Mouse (Mus musculus): ENCODE data around the gene Gm10306. TPM values are rescaled to one million over a fixed set of nuclear protein-coding genes. Genes with fewer than 3 reads are reported as not detected.

Gene Gm10306
- polyA plus RNA-seq, 1 experiment from 2014 or later: 0.70 TPM

GRCm38 (mm10) chr4:94561954-94562648 lies 5.8 kb downstream of the Gm10306 start:
- Histone ChIP-seq H3K36me3 (replicated peaks) (no peaks in the 10 kb centered on the region), H3K9me3 (no peaks in the 10 kb centered on the region), H3K9ac (no peak overlapping the region), H3K4me2 (no peak overlapping the region), H3K4me3 (no peak overlapping the region), H3K27ac (no peak overlapping the region), H3K4me1 (peaks cover 4% of the 10 kb centered on the region; the same call in 1 of the 2 replicates), H3K27me3 (replicated peaks) (no peaks in the 10 kb centered on the region)
- whole genome bisulfite sequencing: 81% methylated on average over 7 of the region's 7 CpGs
- ATAC-seq (replicated peaks): no peak

DNA sequence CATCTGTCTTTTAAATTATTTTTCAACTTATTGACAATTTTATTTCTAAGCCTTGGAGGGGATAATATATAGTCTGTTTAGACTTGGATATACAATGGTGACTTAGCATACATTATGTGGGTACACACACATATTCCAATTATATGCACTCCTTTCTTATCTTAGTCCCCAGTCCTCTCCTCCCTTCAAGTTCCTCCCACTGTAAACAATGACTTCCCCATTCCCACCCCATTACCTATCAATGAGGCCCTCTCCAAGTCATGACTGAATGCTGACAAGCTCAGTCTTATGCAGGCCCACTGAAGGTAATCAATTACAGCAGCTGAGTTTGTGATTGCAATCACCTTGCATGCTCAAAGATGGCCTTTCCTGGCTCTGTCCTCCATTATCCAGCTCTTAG lies 8.0 kb downstream of the Gm10306 start:
- ATAC-seq (replicated peaks): 0 out of 2 replicates have a peak, but pooled peaks have one; percentile 33
- no peak overlapping the region for H3K4me3 ChIP-seq
- H3K36me3 ChIP-seq (replicated peaks): peaks cover 5% of the 10 kb centered on the region; the same call in 1 of the 2 replicates
- H3K27ac ChIP-seq: no peak overlapping the region
- no peak overlapping the region for H3K9ac ChIP-seq
- no peaks in the 10 kb centered on the region for H3K27me3 ChIP-seq (replicated peaks)
- no peaks in the 10 kb centered on the region for H3K4me1 ChIP-seq
- H3K9me3 ChIP-seq: no peaks in the 10 kb centered on the region
- H3K4me2 ChIP-seq: no peak overlapping the region

DNA sequence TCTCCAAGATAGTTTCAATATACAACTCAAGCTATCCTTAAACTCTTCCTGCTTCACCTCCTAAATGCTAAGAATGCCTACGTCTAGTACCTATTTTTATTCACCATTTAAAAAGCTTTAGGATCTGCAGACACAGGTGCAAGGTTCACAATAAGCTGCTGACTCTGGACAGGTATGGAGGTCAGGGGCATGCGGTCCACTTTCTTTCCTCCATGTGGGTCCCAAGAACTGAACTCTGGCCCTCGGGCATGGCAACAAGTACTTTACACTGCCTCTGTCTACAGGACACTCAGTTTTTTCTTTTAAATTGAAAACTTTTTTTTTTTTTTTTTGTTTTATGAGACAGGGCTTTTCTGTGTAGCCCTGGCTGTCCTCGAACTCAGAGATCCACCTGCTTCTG lies 16.3 kb downstream of the Gm10306 start:
- peaks cover 24% of the 10 kb centered on the region; the same call in 1 of the 2 replicates for H3K36me3 ChIP-seq (replicated peaks)
- WGBS: 96% methylated on average over 4 of the region's 4 CpGs
- H3K4me1 ChIP-seq: no peaks in the 10 kb centered on the region
- no peak overlapping the region for H3K9ac ChIP-seq
- no peak overlapping the region for H3K27ac ChIP-seq
- no peak overlapping the region for H3K4me3 ChIP-seq
- no peak for ATAC-seq (replicated peaks)
- no peak overlapping the region for H3K4me2 ChIP-seq
- no peaks in the 10 kb centered on the region for H3K9me3 ChIP-seq
- no peaks in the 10 kb centered on the region for H3K27me3 ChIP-seq (replicated peaks)

DNA sequence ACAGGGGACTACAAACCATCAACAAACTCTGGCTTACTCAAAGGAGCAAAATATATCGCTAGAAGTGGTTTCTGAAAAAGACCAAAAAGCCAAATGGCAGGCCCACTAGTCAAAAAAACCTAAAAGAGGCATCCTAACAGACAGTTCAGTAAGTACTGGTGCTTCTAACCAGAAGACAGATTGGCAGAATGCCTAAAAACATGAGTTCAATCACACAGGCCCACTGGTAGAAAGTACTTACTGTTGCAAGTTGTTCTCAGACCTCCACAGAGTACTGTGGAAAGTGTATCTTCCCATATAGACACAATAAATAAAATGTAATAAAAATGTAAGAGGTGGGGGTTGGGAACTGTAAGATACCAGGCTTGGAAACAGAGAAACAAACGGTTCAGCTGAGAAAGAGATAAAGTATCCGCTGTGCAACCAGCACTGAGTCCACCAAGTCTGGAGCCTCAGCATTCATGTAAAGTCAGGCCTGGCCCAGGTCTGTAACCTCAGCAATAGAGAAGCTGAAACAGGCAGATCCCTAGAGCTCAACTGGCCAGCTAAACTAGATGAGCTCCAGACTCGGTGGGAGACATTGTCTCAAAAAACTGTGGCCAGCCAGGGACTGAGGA lies 35.5 kb downstream of the Gm10306 start:
- ATAC-seq (replicated peaks): no peak
- Histone ChIP-seq H3K27ac (no peak overlapping the region), H3K9ac (no peak overlapping the region), H3K4me2 (no peak overlapping the region), H3K4me1 (no peaks in the 10 kb centered on the region), H3K4me3 (no peak overlapping the region), H3K36me3 (replicated peaks) (no peaks in the 10 kb centered on the region), H3K27me3 (replicated peaks) (no peaks in the 10 kb centered on the region), H3K9me3 (no peaks in the 10 kb centered on the region)
- WGBS: 82% methylated on average over 4 of the region's 4 CpGs

GRCm38 (mm10) chr4:94592709-94593108 lies 36.4 kb downstream of the Gm10306 start:
- ATAC-seq (replicated peaks): no peak
- Histone ChIP-seq H3K4me1 (no peaks in the 10 kb centered on the region), H3K4me3 (no peak overlapping the region), H3K4me2 (no peak overlapping the region), H3K9ac (no peak overlapping the region), H3K36me3 (replicated peaks) (no peaks in the 10 kb centered on the region), H3K9me3 (no peaks in the 10 kb centered on the region), H3K27ac (no peak overlapping the region), H3K27me3 (replicated peaks) (no peaks in the 10 kb centered on the region)

- 89% methylated on average over 4 of the region's 4 CpGs for WGBS
- Histone ChIP-seq H3K27ac (no peak overlapping the region), H3K9ac (no peak overlapping the region), H3K9me3 (no peaks in the 10 kb centered on the region), H3K4me1 (peaks cover 27% of the 10 kb centered on the region), H3K27me3 (replicated peaks) (no peaks in the 10 kb centered on the region), H3K4me3 (0 out of 2 replicates have a peak overlapping the region, but pooled peaks have one; percentile 95), H3K36me3 (replicated peaks) (no peaks in the 10 kb centered on the region), H3K4me2 (peak overlapping the region; percentile 61)
- no peak for ATAC-seq (replicated peaks)
Measured at GRCm38 (mm10) chr4:94601395-94601794, 45.0 kb downstream of the Gm10306 start.

DNA sequence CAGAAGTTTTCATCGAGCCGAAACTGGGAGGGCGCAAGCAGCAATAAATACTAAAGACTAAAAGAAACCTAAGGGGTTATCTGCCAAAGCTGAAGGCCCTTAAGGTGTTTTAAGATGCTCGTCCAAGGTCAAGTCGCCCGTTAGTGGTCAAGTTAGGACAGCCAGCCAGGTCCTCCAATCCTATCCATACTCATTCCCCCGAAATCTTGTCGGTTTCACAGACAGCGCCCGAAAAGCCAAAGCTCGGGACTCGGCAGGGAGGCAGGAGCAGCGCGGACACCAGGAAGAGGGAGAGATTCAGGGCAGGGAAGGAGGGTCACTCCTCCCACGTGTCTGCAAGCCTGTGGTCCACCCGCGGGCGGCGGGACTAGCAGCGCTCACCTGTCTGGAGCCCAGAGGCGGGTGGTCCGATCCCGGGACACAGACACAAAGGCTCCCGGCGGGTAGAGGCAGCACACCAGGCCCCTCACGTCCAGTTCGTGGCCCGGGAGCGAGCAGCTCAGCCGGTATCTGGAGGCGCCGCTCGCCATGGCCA lies 46.2 kb downstream of the Gm10306 start:
- under 1% methylated on average over 33 of the region's 33 CpGs for WGBS
- Histone ChIP-seq H3K4me3 (peak overlapping the region; percentile 95), H3K9ac (peak overlapping the region; percentile 94), H3K4me1 (peaks cover 27% of the 10 kb centered on the region), H3K9me3 (no peaks in the 10 kb centered on the region), H3K27ac (peak overlapping the region; percentile 97), H3K27me3 (replicated peaks) (no peaks in the 10 kb centered on the region), H3K4me2 (peak overlapping the region; percentile 61), H3K36me3 (replicated peaks) (no peaks in the 10 kb centered on the region)
- no peak; the same call in 1 of the 2 replicates for ATAC-seq (replicated peaks)

GRCm38 (mm10) chr4:94603031-94603629 lies 46.8 kb downstream of the Gm10306 start, which contains the start of gene Plaa:
TSS of gene Plaa (minus strand) at chr4:94603244.
- H3K36me3 ChIP-seq (replicated peaks): no peaks in the 10 kb centered on the region
- peak within 1 kb of the TSS; percentile 94 for H3K9ac ChIP-seq
- no peaks in the 10 kb centered on the region for H3K27me3 ChIP-seq (replicated peaks)
- no peaks in the 10 kb centered on the region for H3K9me3 ChIP-seq
- peak within 1 kb of the TSS; percentile 97 for H3K27ac ChIP-seq
- peaks cover 27% of the 10 kb centered on the region for H3K4me1 ChIP-seq
- under 1% methylated on average over 61 of the region's 61 CpGs for WGBS
- H3K4me3 ChIP-seq: peak within 1 kb of the TSS; percentile 95
- ATAC-seq (replicated peaks): peak; percentile 100
- H3K4me2 ChIP-seq: peak within 1 kb of the TSS; percentile 67

GRCm38 (mm10) chr4:94604452-94605019 lies 48.2 kb downstream of the Gm10306 start:
- no peak overlapping the region for H3K9ac ChIP-seq
- H3K36me3 ChIP-seq (replicated peaks): no peaks in the 10 kb centered on the region
- ATAC-seq (replicated peaks): no peak
- no peak overlapping the region for H3K4me3 ChIP-seq
- 88% methylated on average over 2 of the region's 2 CpGs for WGBS
- H3K27me3 ChIP-seq (replicated peaks): no peaks in the 10 kb centered on the region
- H3K9me3 ChIP-seq: no peaks in the 10 kb centered on the region
- H3K4me2 ChIP-seq: no peak overlapping the region
- peaks cover 27% of the 10 kb centered on the region for H3K4me1 ChIP-seq
- no peak overlapping the region for H3K27ac ChIP-seq

- no peak overlapping the region for H3K4me2 ChIP-seq
- no peaks in the 10 kb centered on the region for H3K36me3 ChIP-seq (replicated peaks)
- no peak overlapping the region for H3K27ac ChIP-seq
- no peak for ATAC-seq (replicated peaks)
- WGBS: 90% methylated on average over 2 of the region's 2 CpGs
- no peak overlapping the region for H3K9ac ChIP-seq
- no peak overlapping the region for H3K4me3 ChIP-seq
- no peaks in the 10 kb centered on the region for H3K9me3 ChIP-seq
- H3K27me3 ChIP-seq (replicated peaks): no peaks in the 10 kb centered on the region
- peaks cover 25% of the 10 kb centered on the region for H3K4me1 ChIP-seq
Measured at GRCm38 (mm10) chr4:94605591-94605990, 49.2 kb downstream of the Gm10306 start.

Measured in midbrain, embryonic 15.5 days (tissue).